Comparison of ENCODE assay signal across 12 mouse cellular contexts in genomic region chr6:15142094-15142493, GRCm38 (mm10).
"Had no signal": no experiment of that assay in that cellular context is flagged by ENCODE, and none has a peak within 500 bp of the region (broad histone marks: within the 10 kb centered on the region; RNA-seq: fewer than 3 reads in every experiment).

No protein-coding gene starts in this region.

- H3K4me3 ChIP-seq: limb, embryonic 12.5 days; midbrain, embryonic 15.5 days had no signal

- H3K4me1 ChIP-seq: midbrain, embryonic 15.5 days had no signal

- H3K4me2 ChIP-seq: limb, embryonic 12.5 days; midbrain, embryonic 11.5 days; midbrain, embryonic 15.5 days had no signal

- H3K27ac ChIP-seq: limb, embryonic 12.5 days; liver, embryonic 14.5 days; midbrain, embryonic 15.5 days had no signal

- DNase-seq: kidney, adult 8-10 months; kidney, postnatal 36 days; layer of hippocampus, adult 9-11 months; layer of hippocampus, postnatal 36 days; lung, adult 18-20 months; right cerebral cortex, postnatal 4 days; spleen, adult 18-20 months; thymus, postnatal 36 days had no signal

- H3K27me3 ChIP-seq: limb, embryonic 12.5 days; midbrain, embryonic 15.5 days had no signal

- H3K9ac ChIP-seq: limb, embryonic 12.5 days; liver, embryonic 14.5 days; midbrain, embryonic 15.5 days had no signal

- H3K36me3 ChIP-seq: limb, embryonic 12.5 days; midbrain, embryonic 15.5 days had no signal

- ATAC-seq: midbrain, embryonic 15.5 days had no signal

- H3K9me3 ChIP-seq: limb, embryonic 12.5 days; midbrain, embryonic 15.5 days had no signal
